Mouse (Mus musculus) ovary, postnatal 10 days (tissue): ENCODE data around the gene Olfr1196.
"Not testable (repeated sequence)": the region's sequence is repeated elsewhere in the genome, so short reads cannot be mapped to it uniquely, and the experiment has no call there.

ENCODE experiments used
- DNase-seq: peaks from one replicate; pipeline ENCODE4 v3.0.0; 2022; ENCODE audit warnings: low spot score

Olfr1196 gene

DNA sequence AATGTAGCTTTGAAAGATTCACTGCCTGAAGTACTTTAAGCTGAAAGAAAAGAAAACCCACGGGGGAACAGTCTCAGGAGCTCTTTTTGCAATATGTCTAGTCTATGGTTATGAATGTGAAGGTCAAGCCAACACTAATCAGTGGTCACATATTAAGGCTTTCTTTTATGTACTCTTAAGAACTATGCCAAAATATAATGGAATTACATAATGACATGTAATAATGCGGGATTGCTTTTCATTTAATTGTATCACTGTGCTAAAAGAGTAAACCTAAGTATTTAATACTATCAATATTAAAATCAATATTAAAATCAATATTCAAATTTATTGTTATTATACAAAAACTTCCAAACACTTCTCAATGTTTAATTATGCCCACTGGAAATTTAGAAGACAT lies at the start of gene Olfr1196:
Gene Olfr1196 (minus strand): TSS at position 101 of the 400 bp plus-strand sequence.
- no peak for DNase-seq

DNA sequence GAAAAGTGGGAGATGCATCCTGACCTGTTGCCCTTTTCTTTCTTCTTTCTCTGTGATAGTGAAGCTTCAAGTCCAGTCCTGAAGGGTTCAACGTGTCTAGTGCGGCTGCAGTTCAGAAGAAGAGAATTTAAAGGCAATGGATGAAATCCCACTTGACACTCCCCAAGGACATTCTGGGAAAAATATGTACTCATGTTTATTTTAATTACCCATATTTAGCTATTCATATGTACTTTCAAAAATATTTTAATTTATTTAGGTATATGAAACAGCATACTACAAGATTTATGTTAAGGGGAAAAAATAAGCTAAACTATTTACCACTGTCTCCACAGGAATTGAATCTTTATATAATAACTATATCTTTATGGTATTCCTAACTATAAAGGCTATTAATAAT lies 46.9 kb upstream of the Olfr1196 start, which contains the start of gene Olfr1198:
Gene Olfr1198 (minus strand): TSS at position 101 of the 400 bp plus-strand sequence.
- no peak for DNase-seq

DNA sequence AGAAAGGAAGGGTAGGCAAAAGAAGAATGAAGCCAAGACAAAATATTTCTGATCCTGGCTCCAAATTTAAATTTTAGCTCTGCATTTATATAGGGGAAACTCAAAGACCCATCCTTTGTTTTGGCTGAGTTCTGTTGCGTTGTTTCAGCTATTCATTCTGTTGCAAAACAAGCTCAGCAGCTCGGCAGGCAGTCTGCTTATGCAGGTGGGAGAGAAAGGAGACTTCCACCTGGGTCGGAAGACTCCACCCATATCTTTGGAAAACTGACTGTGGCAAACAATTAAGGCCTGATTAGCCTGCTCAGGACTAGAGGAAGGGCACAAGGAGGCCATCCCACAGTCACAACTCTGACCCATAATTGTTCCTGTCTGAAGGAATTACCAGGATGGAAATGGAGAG lies 39.0 kb upstream of the Olfr1196 start:
- no peak for DNase-seq

DNA sequence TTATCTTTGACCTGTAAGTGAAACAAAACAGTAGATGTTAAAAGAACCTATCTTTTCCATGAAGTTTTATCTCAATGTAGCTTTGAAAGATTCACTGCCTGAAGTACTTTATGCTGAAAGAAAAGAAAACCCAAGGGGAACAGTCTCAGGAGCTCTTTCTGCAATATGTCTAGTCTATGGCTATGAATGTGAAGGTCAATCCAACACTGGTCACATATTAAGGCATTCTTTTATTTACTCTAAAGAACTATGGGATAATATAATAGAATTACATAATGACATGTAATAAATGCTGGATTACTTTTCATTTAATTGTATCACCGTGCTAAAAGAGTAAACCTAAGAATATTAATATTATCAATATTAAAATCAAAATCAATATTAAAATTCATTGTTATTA lies 27.9 kb upstream of the Olfr1196 start, which contains the start of gene Olfr1197:
Gene Olfr1197 (minus strand): TSS at position 101 of the 400 bp plus-strand sequence.
- no peak for DNase-seq

DNA sequence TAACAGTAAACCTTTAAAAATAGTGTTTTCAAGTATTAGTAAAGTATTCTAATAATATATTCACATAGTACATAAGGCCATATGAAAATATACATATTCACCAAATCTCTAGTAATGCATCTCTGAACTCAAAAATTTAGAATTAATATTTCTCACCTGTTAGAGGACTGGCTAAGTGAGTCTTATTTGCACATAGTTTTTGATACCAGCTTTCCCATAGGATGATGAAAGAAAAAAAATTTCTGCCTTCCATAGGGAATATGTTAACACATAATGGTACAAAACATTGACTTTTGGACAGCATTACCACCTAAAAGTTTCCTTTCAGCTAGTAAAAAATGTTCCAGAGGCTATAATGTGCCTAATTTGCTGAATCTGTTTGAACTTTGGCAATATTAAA lies 15.3 kb downstream of the Olfr1196 start, which contains the start of gene Olfr1195:
Gene Olfr1195 (minus strand): TSS at position 101 of the 400 bp plus-strand sequence.
- DNase-seq, result no peak

DNA sequence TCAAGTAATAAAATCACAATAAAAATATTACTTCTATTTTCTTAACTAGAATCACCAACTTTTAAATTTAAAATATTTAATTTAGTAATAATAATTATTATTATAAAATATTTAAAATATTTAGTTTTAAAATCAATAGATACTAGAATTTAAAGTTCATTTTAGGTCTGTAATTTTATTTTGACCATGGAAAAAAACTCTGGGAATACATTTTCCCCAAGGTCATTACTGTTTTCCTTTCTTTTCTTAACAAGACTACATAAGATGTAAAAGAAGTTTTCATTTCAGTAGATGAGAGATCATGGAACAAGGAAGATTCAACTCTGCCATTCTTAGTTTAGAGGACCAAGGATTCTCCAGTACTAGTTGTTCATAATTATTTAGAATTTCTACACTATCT lies 29.1 kb downstream of the Olfr1196 start, which contains the start of gene Olfr1193:
Gene Olfr1193 (plus strand): TSS at position 301 of the 400 bp plus-strand sequence.
- not testable (repeated sequence) for DNase-seq

DNA sequence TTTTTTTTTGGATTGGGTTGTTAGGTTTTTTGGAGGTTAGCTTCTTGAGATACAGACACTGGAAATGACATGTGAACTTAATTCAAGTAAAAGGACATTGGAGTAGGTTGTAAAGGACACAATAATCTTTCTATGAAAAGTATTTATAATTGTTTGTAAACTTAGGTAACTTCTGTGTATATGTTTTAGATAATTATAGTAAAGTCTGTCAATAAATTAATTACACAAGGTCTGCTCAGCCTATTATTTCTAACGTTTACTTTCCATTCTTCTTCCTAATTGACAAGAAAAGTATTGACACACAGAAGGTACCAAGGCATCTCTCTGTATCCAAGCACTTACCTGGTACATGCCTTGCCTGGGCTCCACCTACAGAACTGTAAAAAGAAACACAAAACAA lies 56.2 kb downstream of the Olfr1196 start, which contains the start of gene Olfr1192-ps1:
Gene Olfr1192-ps1 (plus strand): TSS at position 301 of the 400 bp plus-strand sequence.
- no peak for DNase-seq
